Mouse (Mus musculus) lung, postnatal 0 days (tissue): ENCODE results near the gene Guca2b. TPM values are rescaled to one million over a fixed set of nuclear protein-coding genes. Genes with fewer than 3 reads are reported as not detected.
"Not testable (repeated sequence)": the region's sequence is repeated elsewhere in the genome, so short reads cannot be mapped to it uniquely, and the experiment has no call there.

Experiments used
- ATAC-seq: fragments of 200-750 bp; cut with Nextera tagmentation; 2 replicates; pipeline ENCODE4 v1.8.0; 2017; ENCODE audit warnings: moderate library complexity
- DNase-seq: peaks from one replicate; pipeline ENCODE4 v3.0.0-alpha.2; 2016; ENCODE audit warnings: low spot score
- H3K27ac ChIP-seq: fragments of 300-500 bp; sonication (generic); 2 replicates; pipeline ENCODE4 v1.5.1; 2014; ENCODE audit warnings: antibody characterized with exemption, mild to moderate bottlenecking, low read length, mixed read lengths
- H3K27me3 ChIP-seq: fragments of 300-500 bp; sonication (generic); replicated peaks from 2 replicates; pipeline ENCODE4 v1.6.1; 2014; ENCODE audit warnings: low read length, mixed read lengths; ENCODE audit not compliant: insufficient read depth
- H3K36me3 ChIP-seq: fragments of 300-500 bp; sonication (generic); 2 replicates; pipeline ENCODE4 v1.6.1; 2014; ENCODE audit warnings: low read length, mixed read lengths; ENCODE audit not compliant: insufficient read depth
- H3K4me1 ChIP-seq: fragments of 300-500 bp; sonication (generic); 2 replicates; pipeline ENCODE4 v1.6.1; 2014; ENCODE audit warnings: antibody characterized with exemption, low read depth, low read length, mixed read lengths; ENCODE audit not compliant: insufficient read depth
- H3K4me2 ChIP-seq: fragments of 300-500 bp; sonication (generic); replicated peaks from 2 replicates; pipeline ENCODE4 v1.6.1; 2014; ENCODE audit warnings: low read depth, mild to moderate bottlenecking, low read length, moderate library complexity, mixed read lengths
- H3K4me3 ChIP-seq: fragments of 300-500 bp; sonication (generic); 2 replicates; pipeline ENCODE4 v1.5.1; 2014; ENCODE audit warnings: low read depth, low read length
- H3K9ac ChIP-seq: fragments of 300-500 bp; sonication (generic); replicated peaks from 2 replicates; pipeline ENCODE4 v1.6.1; 2014; ENCODE audit warnings: low read depth, mild to moderate bottlenecking
- H3K9me3 ChIP-seq: fragments of 300-500 bp; sonication (generic); 2 replicates; pipeline ENCODE4 v1.6.1; 2016; ENCODE audit warnings: low read length, mixed read lengths
- CTCF ChIP-seq: IDR thresholded peaks from 2 replicates; pipeline ENCODE4 v1.5.1; 2016; ENCODE audit warnings: antibody characterized with exemption, mild to moderate bottlenecking
- EP300 ChIP-seq: IDR thresholded peaks from 2 replicates; pipeline ENCODE4 v1.6.1; 2016; ENCODE audit warnings: antibody characterized with exemption, mild to moderate bottlenecking, control low read depth
- WGBS: fragments of 180-500 bp; shearing (Covaris S2); extraction: QIAGEN DNeasy Blood & Tissue Kit; methylation state at CpG from one replicate; pipeline ENCODE4 v1.1.7; 2014; 5-methylcytosine and 5-hydroxymethylcytosine counted together
- polyA plus RNA-seq: library from polyadenylated mRNA; unstranded; fragments of >200 nt; fragmentation: Nextera tagmentation; extraction: Ambion mirVana; gene quantifications from 2 replicates; pipeline ENCODE4 v1.2.1, GENCODE M21; 2015

The Guca2b gene
- polyA plus RNA-seq, 1 experiment from 2014 or later, result not detected

GRCm38 (mm10) chr4:119633948-119634347, 24.8 kb downstream of the Guca2b start:
- Histone ChIP-seq H3K4me2 (no peak overlapping the region), H3K4me1 (peaks cover 8% of the 10 kb centered on the region; the same call in 1 of the 2 replicates), H3K9ac (no peak overlapping the region), H3K27ac (no peak overlapping the region), H3K27me3 (no peaks in the 10 kb centered on the region), H3K9me3 (no peaks in the 10 kb centered on the region), H3K36me3 (0 out of 2 replicates have a peak, but pooled peaks cover 7% of the 10 kb centered on the region), H3K4me3 (no peak overlapping the region)
- ATAC-seq, result no peak
- DNase-seq, result no peak
- whole genome bisulfite sequencing, result 76% methylated on average over 3 of the region's 3 CpGs
- TF ChIP-seq CTCF (no peak), EP300 (no peak)

DNA sequence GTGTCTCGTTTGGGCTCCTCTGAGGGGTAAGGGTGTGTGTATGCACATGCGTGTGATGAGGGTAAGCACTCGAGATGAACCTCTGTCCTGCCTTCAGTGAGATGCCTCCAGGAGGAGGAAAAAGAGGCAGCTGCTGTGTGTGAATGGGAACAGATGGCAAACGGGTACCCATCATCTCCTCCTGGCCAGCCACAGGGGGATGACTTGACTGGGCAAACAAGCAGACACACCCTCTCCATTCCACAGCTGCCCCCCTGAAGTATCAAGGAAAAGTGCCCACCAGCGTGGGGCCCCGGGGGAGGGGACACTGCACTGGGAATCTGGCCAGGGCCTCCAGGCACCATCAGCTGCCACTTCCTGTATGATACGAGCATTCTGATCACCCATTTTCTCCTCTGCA, 25.4 kb downstream of the Guca2b start:
- Histone ChIP-seq H3K9ac (no peak overlapping the region), H3K4me3 (no peak overlapping the region), H3K4me2 (no peak overlapping the region), H3K27ac (0 out of 2 replicates have a peak overlapping the region, but pooled peaks have one; percentile 68), H3K9me3 (no peaks in the 10 kb centered on the region), H3K4me1 (peaks cover 8% of the 10 kb centered on the region; the same call in 1 of the 2 replicates), H3K27me3 (no peaks in the 10 kb centered on the region), H3K36me3 (0 out of 2 replicates have a peak, but pooled peaks cover 7% of the 10 kb centered on the region)
- 37% methylated on average over 7 of the region's 7 CpGs for WGBS
- TF ChIP-seq EP300 (no peak), CTCF (no peak)
- DNase-seq, result no peak
- no peak for ATAC-seq

DNA sequence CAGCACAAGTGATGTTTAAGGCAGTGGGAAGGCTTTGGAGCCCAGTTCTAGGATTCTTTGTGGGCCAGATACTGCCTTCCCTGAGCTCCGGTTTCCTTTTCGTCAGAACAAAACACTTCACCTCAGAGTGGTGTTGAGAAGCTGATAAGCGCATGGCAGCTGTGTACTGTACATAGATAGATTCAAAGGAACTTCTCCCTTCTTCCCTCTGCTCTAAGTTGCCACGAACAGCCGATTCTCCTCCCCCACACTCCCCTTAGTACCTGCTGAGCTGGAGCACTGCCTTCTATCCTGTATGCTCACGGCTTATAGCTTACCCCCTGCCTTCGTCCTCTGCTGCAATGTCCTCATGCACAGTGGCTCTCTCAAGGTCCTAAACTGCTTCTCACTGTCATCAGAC, 26.0 kb downstream of the Guca2b start:
- peak overlapping the region; percentile 68 for H3K27ac ChIP-seq
- 44% methylated on average over 7 of the region's 7 CpGs for WGBS
- peak; percentile 61 for DNase-seq

DNA sequence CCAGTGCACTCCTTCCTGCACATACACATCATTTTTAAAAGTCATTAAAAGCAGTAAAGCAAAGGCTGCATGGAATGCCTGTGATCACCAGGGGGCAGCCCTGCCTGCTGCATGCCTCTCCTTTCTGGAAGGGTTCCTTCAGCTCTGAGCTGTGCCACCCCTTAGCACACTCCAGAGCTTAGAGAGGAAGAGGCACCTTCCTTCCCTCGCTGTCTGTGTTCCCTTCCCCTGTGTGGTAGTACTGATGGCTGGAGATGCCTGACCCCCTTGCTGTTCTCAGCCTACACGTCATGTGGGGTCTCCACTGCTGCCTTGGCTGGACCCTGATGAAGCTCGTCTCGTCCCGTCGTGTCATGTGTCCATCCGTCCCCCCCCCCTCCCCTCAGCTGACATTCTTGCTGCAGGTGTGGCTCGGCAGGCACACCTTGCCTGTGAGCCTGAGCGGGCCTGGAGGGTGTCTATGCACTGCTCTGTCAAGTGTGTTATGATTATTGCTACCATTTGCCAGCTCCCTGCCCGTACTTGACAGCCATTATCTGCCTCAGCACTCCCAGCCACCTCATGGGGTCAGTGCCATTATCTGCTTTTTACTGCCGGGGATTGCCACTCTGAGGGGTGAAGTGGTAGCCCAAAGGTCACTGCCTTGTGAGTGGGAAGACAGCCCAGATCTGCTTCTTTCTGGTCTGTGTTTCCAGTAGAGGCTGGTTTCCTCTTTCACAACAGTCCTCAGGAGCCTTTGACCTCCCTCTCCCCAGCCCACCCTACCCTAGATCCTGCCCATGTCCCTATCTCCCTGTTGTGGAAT, 27.4 kb downstream of the Guca2b start:
- H3K4me2 ChIP-seq, result no peak overlapping the region
- H3K27me3 ChIP-seq, result no peaks in the 10 kb centered on the region
- H3K27ac ChIP-seq, result peak overlapping the region; percentile 71
- H3K9me3 ChIP-seq, result no peaks in the 10 kb centered on the region
- no peak overlapping the region for H3K9ac ChIP-seq
- H3K4me1 ChIP-seq, result peaks cover 8% of the 10 kb centered on the region; the same call in 1 of the 2 replicates
- 27% methylated on average over 11 of the region's 11 CpGs for WGBS
- no peak overlapping the region for H3K4me3 ChIP-seq
- TF ChIP-seq CTCF, result peak; percentile 95
- TF ChIP-seq EP300, result no peak
- ATAC-seq (peak; percentile 87), DNase-seq (peak; percentile 88)
- H3K36me3 ChIP-seq, result 0 out of 2 replicates have a peak, but pooled peaks cover 7% of the 10 kb centered on the region

More for the DNA sequence above, 26.0 kb downstream of the Guca2b start:
- TF ChIP-seq EP300, result no peak
- TF ChIP-seq CTCF, result no peak
- ATAC-seq, result peak; percentile 25
- no peak overlapping the region for H3K9ac ChIP-seq
- H3K27me3 ChIP-seq, result no peaks in the 10 kb centered on the region
- H3K4me1 ChIP-seq, result peaks cover 8% of the 10 kb centered on the region; the same call in 1 of the 2 replicates
- H3K4me3 ChIP-seq, result no peak overlapping the region
- H3K36me3 ChIP-seq, result 0 out of 2 replicates have a peak, but pooled peaks cover 7% of the 10 kb centered on the region
- H3K4me2 ChIP-seq, result no peak overlapping the region
- no peaks in the 10 kb centered on the region for H3K9me3 ChIP-seq

- DNase-seq, ATAC-seq, H3K9me3 ChIP-seq, H3K4me3 ChIP-seq, H3K27ac ChIP-seq, H3K4me2 ChIP-seq, H3K27me3 ChIP-seq, H3K9ac ChIP-seq, H3K4me1 ChIP-seq: not testable (repeated sequence)
- peaks cover 14% of the 10 kb centered on the region; the same call in 1 of the 2 replicates for H3K36me3 ChIP-seq
- 67% methylated on average over 4 of the region's 4 CpGs for whole genome bisulfite sequencing
- TF ChIP-seq CTCF, result peak; percentile 40
Observed at GRCm38 (mm10) chr4:119628363-119628762, 30.4 kb downstream of the Guca2b start.

GRCm38 (mm10) chr4:119627317-119627716, 31.4 kb downstream of the Guca2b start:
- H3K27ac ChIP-seq, result no peak overlapping the region
- no peak overlapping the region for H3K9ac ChIP-seq
- ATAC-seq, result no peak
- H3K4me1 ChIP-seq, result peaks cover 5% of the 10 kb centered on the region; the same call in 1 of the 2 replicates
- no peak overlapping the region for H3K4me2 ChIP-seq
- DNase-seq, result no peak
- WGBS, result 77% methylated on average over 4 of the region's 4 CpGs
- no peak overlapping the region for H3K4me3 ChIP-seq
- no peaks in the 10 kb centered on the region for H3K9me3 ChIP-seq
- H3K27me3 ChIP-seq, result no peaks in the 10 kb centered on the region
- no peak for TF ChIP-seq EP300
- TF ChIP-seq CTCF, result no peak
- H3K36me3 ChIP-seq, result peaks cover 20% of the 10 kb centered on the region; the same call in 1 of the 2 replicates
